Comparison of ENCODE assay signal across 23 mouse cellular contexts in the genomic region with DNA sequence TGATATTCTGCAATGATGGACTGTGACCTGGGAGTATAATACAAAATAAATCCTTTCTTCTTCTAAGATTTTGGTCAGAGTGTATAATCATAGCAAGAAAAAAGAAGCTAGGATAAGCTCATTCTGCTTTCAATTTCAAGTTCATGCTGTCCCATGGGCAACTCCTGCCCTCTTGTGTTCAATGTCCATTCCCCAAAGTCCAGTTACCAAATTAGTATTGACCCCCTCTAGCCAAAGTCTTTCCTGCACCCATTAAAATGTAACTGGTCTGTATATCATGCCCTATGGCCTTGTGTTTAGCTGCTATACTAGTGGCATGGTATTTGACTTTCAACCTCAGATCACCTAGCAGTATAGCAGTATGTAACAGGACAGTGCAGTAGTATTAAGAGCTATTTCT.
A peak's percentile ranks its signal among the peaks of the same experiment; 100 is the strongest.
DNase-seq lines count a peak whose midpoint lies in the region; ATAC-seq and TF ChIP-seq lines count a peak whose summit lies in the region.
"Had no signal": no experiment of that assay in that cellular context is flagged by ENCODE, and none has a peak within 500 bp of the region (broad histone marks: within the 10 kb centered on the region; RNA-seq: fewer than 3 reads in every experiment).

No protein-coding gene starts in this region.

- H3K4me1 ChIP-seq in intestine, postnatal 0 days (replicated peaks; ENCODE audit: control insufficient read depth, insufficient read depth, low read length): no peaks in the 10 kb centered on the region
- H3K4me1 ChIP-seq in intestine, embryonic 15.5 days (replicated peaks): 0 out of 2 replicates have a peak, but pooled peaks cover 3% of the 10 kb centered on the region
- H3K4me1 ChIP-seq in lung, embryonic 14.5 days (ENCODE audit: insufficient read depth): peaks cover 3% of the 10 kb centered on the region; the same call in 1 of the 2 replicates
- H3K4me1 ChIP-seq: embryonic facial prominence, embryonic 10.5 days; forebrain, embryonic 15.5 days; hindbrain, embryonic 12.5 days; limb, embryonic 12.5 days had no signal

- no peak for ATAC-seq in intestine, postnatal 0 days
- ATAC-seq in intestine, embryonic 15.5 days: no peak
- no peak for ATAC-seq in lung, embryonic 14.5 days (ENCODE audit: insufficient read depth)
- ATAC-seq: CD4-positive, CD25-positive, alpha-beta regulatory T cell, adult 4 months; forebrain, embryonic 15.5 days had no signal

- DNase-seq in adrenal gland, adult 2 months: peak; percentile 19
- no peak for DNase-seq in adrenal gland, postnatal 4 days (ENCODE audit: low spot score in 2 of 2)
- DNase-seq in lung, embryonic 14.5 days: no peak
- DNase-seq in lung, postnatal 36 days: no peak
- DNase-seq in adipocyte (ENCODE audit: low spot score): peak; percentile 72
- no peak for DNase-seq in retina, postnatal 1 day
- DNase-seq: adrenal gland, postnatal 25 days; cerebellum, adult 11 months; cerebellum, postnatal 10 days; gastrocnemius, postnatal 14 days; heart, adult 11 months; heart, postnatal 14 days had no signal

- no peaks in the 10 kb centered on the region for H3K9me3 ChIP-seq in intestine, postnatal 0 days (ENCODE audit: control insufficient read depth)
- H3K9me3 ChIP-seq in intestine, embryonic 15.5 days: no peaks in the 10 kb centered on the region
- no peaks in the 10 kb centered on the region for H3K9me3 ChIP-seq in lung, embryonic 14.5 days (ENCODE audit: low read depth, low read length)
- H3K9me3 ChIP-seq: embryonic facial prominence, embryonic 10.5 days; forebrain, embryonic 15.5 days; heart, embryonic 13.5 days; hindbrain, embryonic 12.5 days; limb, embryonic 12.5 days; lung, embryonic 15.5 days had no signal

- no peak overlapping the region for H3K9ac ChIP-seq in intestine, postnatal 0 days (ENCODE audit: low read depth, low read length)
- no peak overlapping the region for H3K9ac ChIP-seq in intestine, embryonic 15.5 days
- no peak overlapping the region for H3K9ac ChIP-seq in lung, embryonic 14.5 days
- H3K9ac ChIP-seq: forebrain, embryonic 15.5 days; heart, embryonic 13.5 days; hindbrain, embryonic 12.5 days; limb, embryonic 12.5 days; lung, embryonic 15.5 days had no signal

- H3K27ac ChIP-seq in intestine, postnatal 0 days (ENCODE audit: low read depth, low read length): no peak overlapping the region
- H3K27ac ChIP-seq in intestine, embryonic 15.5 days: no peak overlapping the region
- no peak overlapping the region for H3K27ac ChIP-seq in lung, embryonic 14.5 days (ENCODE audit: low read depth)
- H3K27ac ChIP-seq: embryonic facial prominence, embryonic 10.5 days; forebrain, embryonic 15.5 days; heart, embryonic 13.5 days; hindbrain, embryonic 12.5 days; limb, embryonic 12.5 days; lung, embryonic 15.5 days had no signal

- peak; percentile 29 for TF ChIP-seq CTCF in intestine, postnatal 0 days (IDR thresholded peaks at IDR 0.05; ENCODE audit: low read depth)
- peak; percentile 28; the same call in 1 of the 2 replicates for TF ChIP-seq CTCF in lung, embryonic 14.5 days (IDR thresholded peaks at IDR 0.05; ENCODE audit: low read depth)

- H3K36me3 ChIP-seq in intestine, postnatal 0 days (ENCODE audit: control insufficient read depth, insufficient read depth): no peaks in the 10 kb centered on the region
- no peaks in the 10 kb centered on the region for H3K36me3 ChIP-seq in intestine, embryonic 15.5 days
- H3K36me3 ChIP-seq in lung, embryonic 14.5 days (ENCODE audit: insufficient read depth): no peaks in the 10 kb centered on the region
- H3K36me3 ChIP-seq: embryonic facial prominence, embryonic 10.5 days; forebrain, embryonic 15.5 days; heart, embryonic 13.5 days; hindbrain, embryonic 12.5 days; limb, embryonic 12.5 days; lung, embryonic 15.5 days had no signal

- no peaks in the 10 kb centered on the region for H3K27me3 ChIP-seq in intestine, postnatal 0 days (replicated peaks; ENCODE audit: control insufficient read depth, insufficient read depth, low read length)
- no peaks in the 10 kb centered on the region for H3K27me3 ChIP-seq in intestine, embryonic 15.5 days (replicated peaks)
- no peaks in the 10 kb centered on the region for H3K27me3 ChIP-seq in lung, embryonic 14.5 days (ENCODE audit: insufficient read depth, low read length)
- H3K27me3 ChIP-seq: forebrain, embryonic 15.5 days; heart, embryonic 13.5 days; hindbrain, embryonic 12.5 days; limb, embryonic 12.5 days; lung, embryonic 15.5 days had no signal

- H3K4me2 ChIP-seq in intestine, postnatal 0 days (replicated peaks; ENCODE audit: low read depth): no peak overlapping the region
- no peak overlapping the region for H3K4me2 ChIP-seq in intestine, embryonic 15.5 days (replicated peaks)
- no peak overlapping the region for H3K4me2 ChIP-seq in lung, embryonic 14.5 days
- H3K4me2 ChIP-seq: forebrain, embryonic 15.5 days; heart, embryonic 13.5 days; hindbrain, embryonic 12.5 days; limb, embryonic 12.5 days; liver, embryonic 11.5 days; lung, embryonic 15.5 days; midbrain, embryonic 11.5 days had no signal

- no peak overlapping the region for H3K4me3 ChIP-seq in intestine, postnatal 0 days (ENCODE audit: low read depth, low read length)
- H3K4me3 ChIP-seq in intestine, embryonic 15.5 days (replicated peaks): no peak overlapping the region
- no peak overlapping the region for H3K4me3 ChIP-seq in lung, embryonic 14.5 days (ENCODE audit: low read depth, low read length)
- H3K4me3 ChIP-seq: embryonic facial prominence, embryonic 10.5 days; forebrain, embryonic 15.5 days; heart, embryonic 13.5 days; hindbrain, embryonic 12.5 days; limb, embryonic 12.5 days; lung, embryonic 15.5 days had no signal

Comparison
In these comparisons a context has a peak if more than half of its experiments do, and no peak if none do; other contexts are left out.
1. DNase-seq: peak in adrenal gland, adult 2 months (single experiment) and adipocyte (single experiment); none in adrenal gland, postnatal 4 days (0 of 2), lung, embryonic 14.5 days (single experiment), lung, postnatal 36 days (single experiment) and retina, postnatal 1 day (single experiment).